Mouse (Mus musculus): ENCODE measurements around the gene Ptpn11.
"Not testable (repeated sequence)": the region's sequence is repeated elsewhere in the genome, so short reads cannot be mapped to it uniquely, and the experiment has no call there.

Gene Ptpn11

DNA sequence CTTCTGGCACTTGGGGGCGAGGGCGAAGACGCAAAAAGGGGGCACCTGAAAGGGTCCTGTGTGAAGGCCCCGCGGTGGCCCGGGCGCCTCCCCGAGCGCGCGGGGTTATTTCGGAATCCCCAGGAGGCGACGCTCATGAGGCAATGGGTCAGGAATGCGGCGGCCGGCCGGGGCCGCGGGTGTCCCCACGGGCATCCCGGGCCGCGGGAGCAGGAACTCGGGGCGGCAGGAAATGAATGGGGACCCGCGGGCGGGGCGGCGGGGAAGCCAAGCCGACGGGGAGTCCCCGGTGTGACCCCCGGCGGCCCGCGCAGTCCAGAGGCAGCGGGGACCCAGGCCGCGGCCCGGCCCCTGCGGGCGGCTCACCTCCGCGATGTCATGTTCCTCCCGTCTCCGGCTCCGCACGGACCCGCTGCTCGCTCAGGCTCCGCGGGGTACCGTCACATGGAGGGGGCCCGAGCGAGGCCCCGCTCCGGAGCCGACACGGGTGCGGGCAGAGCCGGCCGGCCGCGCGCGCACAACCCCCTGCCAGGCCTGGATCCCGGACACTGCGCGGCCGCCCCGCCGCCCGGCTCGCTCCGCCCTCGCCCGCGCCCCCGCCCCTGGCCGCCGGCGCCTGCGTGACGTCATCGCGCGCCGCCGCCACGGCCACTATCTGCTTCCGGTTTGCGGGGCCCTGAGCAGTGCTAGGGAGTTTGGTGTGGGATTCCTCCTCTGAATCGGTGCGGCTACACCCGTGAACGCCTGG lies at the start of gene Ptpn11:
Gene Ptpn11, minus strand, starts transcription at position 562 of the 748 bp plus-strand sequence.
- no peak for TF ChIP-seq CTCF (conservative IDR thresholded peaks at IDR 0.05; ENCODE audit: low read length)
- no peak for TF ChIP-seq NANOG (IDR thresholded peaks at IDR 0.05; ENCODE audit: borderline replicate concordance, low read length)
- TF ChIP-seq POU5F1 (IDR thresholded peaks at IDR 0.05; ENCODE audit: borderline replicate concordance, low read length) = no peak
- H3K4me3 ChIP-seq (replicated peaks; ENCODE audit: low read length) = peak within 1 kb of the TSS; percentile 96
- no peaks in the 10 kb centered on the region; the same call in 1 of the 2 replicates for H3K36me3 ChIP-seq (ENCODE audit: insufficient read depth, low read length)
- no peaks in the 10 kb centered on the region for H3K9me3 ChIP-seq (ENCODE audit: low read length)
- peaks cover 3% of the 10 kb centered on the region; the same call in 1 of the 2 replicates for H3K27me3 ChIP-seq (ENCODE audit: insufficient read depth, low read length)
- H3K4me1 ChIP-seq (replicated peaks; ENCODE audit: low read depth, low read length) = peaks cover 45% of the 10 kb centered on the region

DNA sequence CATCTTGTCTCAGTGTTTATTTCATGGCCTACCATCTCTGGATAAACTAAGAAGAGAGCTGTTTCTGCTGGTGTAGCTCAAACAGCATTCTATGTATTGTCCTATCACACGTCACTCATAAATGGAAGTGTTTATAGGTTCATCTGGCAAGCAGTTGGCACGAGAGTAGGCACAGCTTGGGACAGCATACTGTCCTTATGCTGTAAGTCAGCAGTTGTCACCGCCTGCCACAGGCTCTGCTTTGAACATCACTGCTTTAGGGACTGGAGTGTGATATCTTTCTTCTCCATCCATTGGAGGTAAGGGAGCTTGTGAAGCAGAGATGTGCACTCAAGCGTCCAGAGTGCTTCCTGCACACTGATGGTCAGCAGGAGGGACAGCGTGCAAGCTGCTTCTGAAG lies 48.6 kb upstream of the Ptpn11 start:
- H3K36me3 ChIP-seq (ENCODE audit: insufficient read depth, low read length) = no peaks in the 10 kb centered on the region; the same call in 1 of the 2 replicates
- no peaks in the 10 kb centered on the region for H3K27me3 ChIP-seq (ENCODE audit: insufficient read depth, low read length)
- no peaks in the 10 kb centered on the region for H3K9me3 ChIP-seq (ENCODE audit: low read length)
- no peak for TF ChIP-seq POU5F1 (IDR thresholded peaks at IDR 0.05; ENCODE audit: borderline replicate concordance, low read length)
- no peak for TF ChIP-seq CTCF (conservative IDR thresholded peaks at IDR 0.05; ENCODE audit: low read length)
- TF ChIP-seq NANOG (IDR thresholded peaks at IDR 0.05; ENCODE audit: borderline replicate concordance, low read length) = no peak
- H3K4me1 ChIP-seq (replicated peaks; ENCODE audit: low read depth, low read length) = no peaks in the 10 kb centered on the region
- no peak overlapping the region for H3K4me3 ChIP-seq (replicated peaks; ENCODE audit: low read length)

DNA sequence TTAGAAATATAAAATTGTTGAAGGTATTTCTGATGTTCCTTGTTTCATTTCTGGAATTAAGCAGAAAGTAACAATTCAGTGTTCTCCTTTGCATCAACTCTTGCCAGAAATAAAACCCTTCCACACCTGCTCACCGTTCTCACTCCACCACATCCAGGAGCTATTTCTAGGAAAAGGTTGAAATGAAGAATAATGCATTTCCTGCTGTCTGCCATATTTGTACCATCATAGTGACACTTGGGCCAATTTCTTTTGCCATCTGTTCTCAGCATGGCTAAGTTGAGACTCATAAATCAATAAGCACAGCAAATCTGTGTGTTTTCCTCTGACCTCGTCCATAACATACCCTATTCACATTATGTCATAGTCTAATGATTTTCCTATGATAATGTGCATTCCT lies 47.0 kb upstream of the Ptpn11 start:
- Histone ChIP-seq H3K4me3 (replicated peaks; ENCODE audit: low read length) (no peak overlapping the region), H3K4me1 (replicated peaks; ENCODE audit: low read depth, low read length) (no peaks in the 10 kb centered on the region), H3K36me3 (ENCODE audit: insufficient read depth, low read length) (no peaks in the 10 kb centered on the region), H3K9me3 (ENCODE audit: low read length) (no peaks in the 10 kb centered on the region), H3K27me3 (ENCODE audit: insufficient read depth, low read length) (no peaks in the 10 kb centered on the region)
- TF ChIP-seq CTCF (conservative IDR thresholded peaks at IDR 0.05; ENCODE audit: low read length) (no peak), NANOG (IDR thresholded peaks at IDR 0.05; ENCODE audit: borderline replicate concordance, low read length) (no peak)

DNA sequence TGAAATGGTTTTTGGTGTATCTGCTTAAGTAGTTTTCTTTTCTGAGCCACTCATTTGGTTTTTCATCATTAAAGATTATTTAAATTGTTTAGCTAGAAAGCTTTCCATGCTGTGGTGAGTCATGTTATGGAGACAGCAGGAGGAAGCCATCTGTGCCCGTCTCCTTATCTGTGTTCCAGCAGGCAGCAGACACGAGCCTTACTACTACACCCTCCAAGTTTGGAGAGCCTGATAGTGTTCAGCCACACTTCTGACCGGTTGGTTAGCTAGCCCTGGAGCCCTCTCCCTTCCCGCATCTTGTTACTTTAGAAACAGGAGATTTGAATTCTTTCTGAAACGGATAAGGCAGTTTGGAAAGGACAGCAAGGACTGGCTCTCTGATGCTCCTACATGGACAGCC lies 45.0 kb upstream of the Ptpn11 start:
- Histone ChIP-seq H3K9me3 (ENCODE audit: low read length) (no peaks in the 10 kb centered on the region), H3K27me3 (ENCODE audit: insufficient read depth, low read length) (no peaks in the 10 kb centered on the region), H3K4me3 (replicated peaks; ENCODE audit: low read length) (no peak overlapping the region), H3K36me3 (ENCODE audit: insufficient read depth, low read length) (no peaks in the 10 kb centered on the region), H3K4me1 (replicated peaks; ENCODE audit: low read depth, low read length) (no peaks in the 10 kb centered on the region)
- TF ChIP-seq POU5F1 (IDR thresholded peaks at IDR 0.05; ENCODE audit: borderline replicate concordance, low read length) (no peak), CTCF (conservative IDR thresholded peaks at IDR 0.05; ENCODE audit: low read length) (no peak), NANOG (IDR thresholded peaks at IDR 0.05; ENCODE audit: borderline replicate concordance, low read length) (no peak)

DNA sequence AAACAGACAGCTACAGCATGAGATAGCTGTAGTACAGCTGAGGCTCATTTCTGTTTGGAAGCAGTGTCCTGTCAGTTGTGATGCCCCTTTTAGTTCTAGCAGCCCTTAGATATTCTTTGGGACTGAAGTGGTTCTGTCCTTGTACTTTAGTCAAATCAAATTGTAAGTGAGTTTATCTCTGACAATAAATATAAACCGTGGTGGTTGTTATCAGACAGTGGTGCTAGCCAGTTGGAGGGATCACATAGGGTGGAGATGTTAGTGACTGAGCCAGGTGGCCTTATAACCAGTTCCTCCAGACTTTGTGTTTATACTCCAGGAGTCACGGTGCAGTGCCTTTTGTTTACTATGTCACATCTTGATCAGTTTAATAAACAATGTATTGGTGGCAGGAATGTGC lies 42.5 kb upstream of the Ptpn11 start:
- no peak overlapping the region for H3K4me3 ChIP-seq (replicated peaks; ENCODE audit: low read length)
- no peaks in the 10 kb centered on the region for H3K27me3 ChIP-seq (ENCODE audit: insufficient read depth, low read length)
- no peaks in the 10 kb centered on the region for H3K9me3 ChIP-seq (ENCODE audit: low read length)
- H3K36me3 ChIP-seq (ENCODE audit: insufficient read depth, low read length) = no peaks in the 10 kb centered on the region
- peaks cover 4% of the 10 kb centered on the region for H3K4me1 ChIP-seq (replicated peaks; ENCODE audit: low read depth, low read length)
- TF ChIP-seq NANOG (IDR thresholded peaks at IDR 0.05; ENCODE audit: borderline replicate concordance, low read length) (no peak), POU5F1 (IDR thresholded peaks at IDR 0.05; ENCODE audit: borderline replicate concordance, low read length) (no peak), CTCF (conservative IDR thresholded peaks at IDR 0.05; ENCODE audit: low read length) (no peak)

DNA sequence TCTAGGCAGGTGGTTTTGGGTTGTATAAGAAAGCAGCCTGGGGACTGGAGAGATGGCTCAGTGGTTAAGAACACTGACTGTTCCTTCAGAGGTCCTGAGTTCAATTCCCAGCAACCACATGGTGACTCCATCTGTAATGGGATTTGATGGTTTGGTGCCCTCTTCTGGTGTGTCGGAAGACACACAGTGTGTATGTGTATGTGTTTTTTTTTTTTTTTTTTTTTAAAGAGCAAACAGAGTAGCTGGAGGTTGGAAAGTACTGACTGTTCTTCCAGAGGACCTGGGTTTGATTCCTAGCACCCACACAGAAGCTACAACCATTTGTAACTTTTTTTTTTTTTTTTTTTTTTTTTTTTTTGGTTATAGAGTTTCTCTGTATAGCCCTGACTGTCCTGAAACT lies 41.6 kb upstream of the Ptpn11 start:
- Histone ChIP-seq H3K4me1 (replicated peaks; ENCODE audit: low read depth, low read length) (peaks cover 4% of the 10 kb centered on the region), H3K36me3 (ENCODE audit: insufficient read depth, low read length) (no peaks in the 10 kb centered on the region), H3K9me3 (ENCODE audit: low read length) (no peaks in the 10 kb centered on the region), H3K4me3 (replicated peaks; ENCODE audit: low read length) (no peak overlapping the region), H3K27me3 (ENCODE audit: insufficient read depth, low read length) (no peaks in the 10 kb centered on the region)
- TF ChIP-seq CTCF (conservative IDR thresholded peaks at IDR 0.05; ENCODE audit: low read length) (0 out of 2 replicates have a peak, but pooled peaks have one; percentile 9), NANOG (IDR thresholded peaks at IDR 0.05; ENCODE audit: borderline replicate concordance, low read length) (no peak)

DNA sequence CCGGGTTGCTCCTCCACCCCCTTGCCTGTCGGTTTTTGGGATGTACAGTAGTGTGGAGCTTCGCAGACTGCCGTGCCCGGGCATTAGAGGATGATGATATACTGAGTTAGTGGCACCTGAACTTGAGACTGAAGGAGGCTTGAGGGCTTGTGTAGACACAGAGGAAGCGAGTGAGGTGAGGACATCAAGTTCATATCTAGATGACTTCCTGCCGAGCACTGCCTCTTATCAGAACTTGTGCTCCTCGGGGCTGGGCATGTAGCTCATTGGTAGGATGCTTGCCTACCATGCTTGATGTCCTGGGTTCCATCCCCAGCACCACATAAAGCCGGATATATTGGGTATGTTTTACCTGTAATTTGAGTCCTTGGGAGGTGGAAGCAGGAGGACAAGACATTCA lies 39.6 kb upstream of the Ptpn11 start:
- H3K9me3 ChIP-seq (ENCODE audit: low read length) = no peaks in the 10 kb centered on the region
- H3K36me3 ChIP-seq (ENCODE audit: insufficient read depth, low read length) = no peaks in the 10 kb centered on the region
- H3K4me3 ChIP-seq (replicated peaks; ENCODE audit: low read length) = no peak overlapping the region
- TF ChIP-seq POU5F1 (IDR thresholded peaks at IDR 0.05; ENCODE audit: borderline replicate concordance, low read length) (no peak), NANOG (IDR thresholded peaks at IDR 0.05; ENCODE audit: borderline replicate concordance, low read length) (no peak), CTCF (conservative IDR thresholded peaks at IDR 0.05; ENCODE audit: low read length) (no peak)
- H3K4me1 ChIP-seq (replicated peaks; ENCODE audit: low read depth, low read length) = peaks cover 7% of the 10 kb centered on the region
- no peaks in the 10 kb centered on the region for H3K27me3 ChIP-seq (ENCODE audit: insufficient read depth, low read length)

DNA sequence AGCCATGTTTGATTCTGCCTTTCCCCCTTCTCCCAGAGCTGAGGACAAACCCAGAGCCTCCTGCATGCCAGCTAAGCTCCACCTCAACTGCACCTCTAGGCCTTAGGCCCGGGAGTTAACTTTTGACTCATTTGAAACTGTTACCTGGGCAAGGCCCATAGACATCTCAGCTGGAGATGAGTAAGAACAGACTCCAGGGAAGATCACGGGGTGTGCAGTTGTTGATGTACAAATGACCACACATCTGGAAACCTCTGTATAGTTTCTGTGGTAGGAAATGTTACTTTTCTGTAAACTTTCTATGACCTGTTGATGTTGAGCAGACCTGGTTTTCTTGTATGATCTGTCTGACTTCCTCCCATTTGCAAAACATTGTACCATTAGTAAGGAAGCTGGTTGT lies 38.0 kb upstream of the Ptpn11 start:
- Histone ChIP-seq H3K4me1 (replicated peaks; ENCODE audit: low read depth, low read length) (peaks cover 10% of the 10 kb centered on the region), H3K9me3 (ENCODE audit: low read length) (no peaks in the 10 kb centered on the region), H3K36me3 (ENCODE audit: insufficient read depth, low read length) (no peaks in the 10 kb centered on the region), H3K27me3 (ENCODE audit: insufficient read depth, low read length) (no peaks in the 10 kb centered on the region), H3K4me3 (replicated peaks; ENCODE audit: low read length) (no peak overlapping the region)
- no peak for TF ChIP-seq NANOG (IDR thresholded peaks at IDR 0.05; ENCODE audit: borderline replicate concordance, low read length)

DNA sequence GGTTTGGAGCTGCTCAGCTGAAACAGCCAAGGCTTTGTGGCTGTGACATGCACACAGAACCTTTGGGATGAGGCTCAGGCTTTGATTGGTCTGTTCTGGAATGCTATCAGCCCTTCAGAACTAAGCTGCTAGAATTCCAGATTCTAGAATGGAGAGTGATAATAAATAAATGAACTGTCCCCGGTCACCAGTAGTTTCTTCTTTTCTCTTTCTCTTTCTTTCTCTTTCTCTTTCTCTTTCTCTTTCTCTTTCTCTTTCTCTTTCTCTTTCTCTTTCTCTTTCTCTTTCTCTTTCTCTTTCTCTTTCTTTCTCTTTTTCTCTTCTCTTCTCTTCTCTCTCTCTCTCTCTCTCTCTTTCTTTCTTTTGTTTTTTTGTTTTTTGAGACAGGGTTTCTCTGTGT lies 36.1 kb upstream of the Ptpn11 start:
- not testable (repeated sequence) for H3K9me3 ChIP-seq (ENCODE audit: low read length); H3K36me3 ChIP-seq (ENCODE audit: insufficient read depth, low read length)

More for the DNA sequence above, 36.1 kb upstream of the Ptpn11 start:
- not testable (repeated sequence) for H3K4me3 ChIP-seq (replicated peaks; ENCODE audit: low read length); H3K27me3 ChIP-seq (ENCODE audit: insufficient read depth, low read length)
- H3K4me1 ChIP-seq (replicated peaks; ENCODE audit: low read depth, low read length) = peaks cover 10% of the 10 kb centered on the region

All from E14TG2a.4 (cell line).